Mouse (Mus musculus) limb, embryonic 11.5 days (tissue): ENCODE results near the gene Pard3b. TPM values are rescaled to one million over a fixed set of nuclear protein-coding genes. Genes with fewer than 3 reads are reported as not detected.

ENCODE experiments used
- ATAC-seq: fragments of 200-750 bp; cut with Nextera tagmentation; 2 replicates; pipeline ENCODE4 v1.8.0; 2017; ENCODE audit warnings: low read depth; ENCODE audit not compliant: insufficient number of reproducible peaks, low FRiP score, low TSS enrichment
- DNase-seq: peaks from one replicate; pipeline ENCODE4 v3.0.0-alpha.2; 2015; ENCODE audit warnings: low spot score
- H3K27ac ChIP-seq: fragments of 300-500 bp; sonication (generic); replicated peaks from 2 replicates; pipeline ENCODE4 v1.5.1; 2014; ENCODE audit warnings: low read depth, mild to moderate bottlenecking, low read length
- H3K27me3 ChIP-seq: fragments of 300-500 bp; sonication (generic); 2 replicates; pipeline ENCODE4 v1.6.1; 2014; ENCODE audit warnings: mild to moderate bottlenecking, low read length, mixed read lengths; ENCODE audit not compliant: control insufficient read depth, insufficient read depth
- H3K36me3 ChIP-seq: fragments of 300-500 bp; sonication (generic); 2 replicates; pipeline ENCODE4 v1.6.1; 2014; ENCODE audit warnings: mild to moderate bottlenecking, low read length, moderate library complexity, mixed read lengths; ENCODE audit not compliant: control insufficient read depth, insufficient read depth
- H3K4me1 ChIP-seq: fragments of 300-500 bp; sonication (generic); 2 replicates; pipeline ENCODE4 v1.6.1; 2014; ENCODE audit warnings: low read length, mixed read lengths; ENCODE audit not compliant: control insufficient read depth, insufficient read depth
- H3K4me2 ChIP-seq: fragments of 300-500 bp; sonication (generic); 2 replicates; pipeline ENCODE4 v1.6.1; 2014; ENCODE audit warnings: low read depth, mild to moderate bottlenecking, moderate library complexity; ENCODE audit not compliant: severe bottlenecking
- H3K4me3 ChIP-seq: fragments of 300-500 bp; sonication (generic); 2 replicates; pipeline ENCODE4 v1.5.1; 2014; ENCODE audit warnings: low read depth, low read length
- H3K9ac ChIP-seq: fragments of 300-500 bp; sonication (generic); 2 replicates; pipeline ENCODE4 v1.6.1; 2014; ENCODE audit warnings: mild to moderate bottlenecking, low read length
- H3K9me3 ChIP-seq: fragments of 300-500 bp; sonication (generic); 2 replicates; pipeline ENCODE4 v1.6.1; 2016; ENCODE audit warnings: low read length; ENCODE audit not compliant: control insufficient read depth
- WGBS: fragments of 180-500 bp; shearing (Covaris S2); extraction: QIAGEN DNeasy Blood & Tissue Kit; methylation state at CpG from one replicate; pipeline ENCODE4 v1.1.7; 2014; 5-methylcytosine and 5-hydroxymethylcytosine counted together
- polyA plus RNA-seq: library from polyadenylated mRNA; unstranded; fragments of >200 nt; fragmentation: Nextera tagmentation; extraction: Ambion mirVana; gene quantifications from 2 replicates; pipeline ENCODE4 v1.2.1, GENCODE M21; 2014

The Pard3b gene
- polyA plus RNA-seq, 1 experiment from 2014 or later = 9.3 TPM

DNA sequence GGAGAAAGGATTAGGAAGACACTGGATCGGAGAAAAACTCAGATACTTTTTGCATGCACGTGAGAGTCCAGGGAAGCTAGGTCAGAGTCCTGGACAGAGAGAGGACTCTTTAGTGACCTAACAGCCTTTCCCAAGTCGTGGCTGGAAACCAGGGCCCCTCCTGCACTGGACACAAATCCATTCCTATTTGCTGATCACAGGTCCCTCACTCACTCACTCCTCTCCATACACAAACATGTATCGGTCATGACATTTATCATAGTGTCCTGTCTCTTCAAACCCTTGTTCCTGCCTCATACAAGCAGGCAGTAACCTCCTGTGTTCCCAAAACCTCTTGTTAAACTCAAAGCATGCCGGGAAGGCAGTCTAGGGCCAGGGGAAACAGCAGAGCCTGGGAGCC lies 1028.2 kb downstream of the Pard3b start:
- H3K4me2 ChIP-seq = no peak overlapping the region
- H3K9me3 ChIP-seq = no peaks in the 10 kb centered on the region
- DNase-seq = no peak
- H3K4me3 ChIP-seq = no peak overlapping the region
- no peak for ATAC-seq
- no peaks in the 10 kb centered on the region for H3K4me1 ChIP-seq
- no peak overlapping the region for H3K9ac ChIP-seq
- H3K27me3 ChIP-seq = no peaks in the 10 kb centered on the region
- no peak overlapping the region for H3K27ac ChIP-seq
- 78% methylated on average over 5 of the region's 5 CpGs for WGBS
- no peaks in the 10 kb centered on the region for H3K36me3 ChIP-seq

DNA sequence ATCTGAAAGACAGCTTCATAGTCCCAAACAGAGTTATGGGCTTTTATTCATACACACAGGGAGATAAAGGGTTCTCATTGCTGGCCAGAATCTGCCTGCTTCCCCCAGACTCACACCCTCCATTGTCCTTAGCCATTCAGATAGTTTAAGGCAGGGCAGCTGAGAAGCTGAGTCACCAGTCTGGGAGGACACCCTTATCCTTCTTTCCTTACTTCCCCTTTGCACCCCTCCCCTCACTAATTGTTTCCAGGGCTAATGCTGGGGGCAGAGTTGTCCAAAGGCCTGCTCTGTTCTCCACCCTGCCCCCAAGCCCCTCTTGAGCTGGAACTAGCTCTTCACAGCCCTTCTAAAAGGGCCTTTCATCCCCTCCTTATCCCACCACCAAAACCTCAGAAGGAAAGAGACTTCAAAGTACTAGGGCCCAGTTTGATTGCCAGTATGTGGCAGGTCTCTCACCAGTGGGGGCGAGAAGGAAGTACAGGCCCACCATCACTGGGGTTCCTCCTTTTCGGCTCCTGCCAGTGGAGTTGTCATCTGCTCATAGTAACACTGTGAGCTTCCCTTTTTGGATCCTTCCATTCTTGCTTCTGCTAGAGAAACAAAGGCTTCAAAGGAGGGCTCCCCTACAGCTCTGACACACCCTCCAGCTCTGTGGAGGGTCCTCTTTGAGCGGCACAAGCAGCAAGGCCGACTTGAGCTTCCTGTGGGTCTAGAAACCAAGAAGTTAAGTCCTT lies 1040.2 kb downstream of the Pard3b start:
- Histone ChIP-seq H3K9me3 (no peaks in the 10 kb centered on the region), H3K36me3 (no peaks in the 10 kb centered on the region), H3K27me3 (no peaks in the 10 kb centered on the region), H3K4me3 (no peak overlapping the region), H3K27ac (no peak overlapping the region), H3K9ac (no peak overlapping the region), H3K4me2 (no peak overlapping the region), H3K4me1 (0 out of 2 replicates have a peak, but pooled peaks cover 3% of the 10 kb centered on the region)
- WGBS = 49% methylated on average over 4 of the region's 4 CpGs
- DNase-seq (no peak), ATAC-seq (no peak)

DNA sequence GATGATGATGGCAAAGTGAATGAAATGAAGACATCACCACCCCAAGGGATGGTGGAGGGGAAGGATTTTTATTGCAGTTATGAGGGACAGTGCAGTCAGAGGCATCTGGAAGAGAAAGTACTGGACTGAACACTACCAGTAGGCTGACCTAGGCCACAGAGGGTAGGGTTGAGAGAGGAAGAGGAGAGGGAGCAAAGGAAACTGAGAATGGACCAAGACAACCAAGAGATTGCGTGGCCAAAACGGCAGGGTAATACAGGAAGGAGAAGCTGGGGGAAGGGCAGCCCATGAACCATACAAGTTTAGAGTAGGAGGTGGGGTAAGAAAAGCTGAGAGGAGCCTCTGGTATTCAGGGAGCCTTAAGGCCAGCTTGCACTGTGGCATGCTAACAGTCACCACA lies 1040.8 kb downstream of the Pard3b start:
- 86% methylated on average over 2 of the region's 2 CpGs for WGBS
- Histone ChIP-seq H3K4me3 (no peak overlapping the region), H3K9me3 (no peaks in the 10 kb centered on the region), H3K27ac (no peak overlapping the region), H3K4me1 (0 out of 2 replicates have a peak, but pooled peaks cover 3% of the 10 kb centered on the region), H3K36me3 (no peaks in the 10 kb centered on the region), H3K9ac (no peak overlapping the region), H3K27me3 (no peaks in the 10 kb centered on the region), H3K4me2 (no peak overlapping the region)
- no peak for DNase-seq
- no peak for ATAC-seq

GRCm38 (mm10) chr1:62682456-62683385 lies 1044.1 kb downstream of the Pard3b start:
- Histone ChIP-seq H3K36me3 (no peaks in the 10 kb centered on the region), H3K4me1 (0 out of 2 replicates have a peak, but pooled peaks cover 3% of the 10 kb centered on the region), H3K27ac (no peak overlapping the region), H3K9me3 (no peaks in the 10 kb centered on the region), H3K4me3 (no peak overlapping the region), H3K9ac (no peak overlapping the region), H3K4me2 (no peak overlapping the region), H3K27me3 (no peaks in the 10 kb centered on the region)
- no peak for ATAC-seq
- no peak for DNase-seq
- 54% methylated on average over 21 of the region's 21 CpGs for whole genome bisulfite sequencing

DNA sequence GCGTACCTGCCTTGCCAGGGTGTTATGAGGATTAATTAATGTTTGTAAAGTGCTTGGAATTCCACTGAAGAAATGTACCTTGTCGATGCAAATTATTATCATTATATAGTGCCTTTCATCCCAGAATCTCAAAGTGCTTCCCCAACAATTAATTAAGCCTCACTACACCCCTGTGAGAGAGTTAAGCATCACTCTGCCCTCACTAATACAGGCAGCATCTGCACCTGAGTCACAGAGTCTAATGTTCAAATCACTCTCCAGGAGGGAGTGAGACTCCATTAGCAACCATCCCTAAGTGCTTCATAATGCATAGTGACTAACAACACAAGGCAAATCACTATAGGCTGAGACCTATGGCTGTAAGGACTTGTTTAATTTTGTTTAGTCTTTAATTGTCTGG lies 1044.9 kb downstream of the Pard3b start:
- H3K4me1 ChIP-seq = 0 out of 2 replicates have a peak, but pooled peaks cover 3% of the 10 kb centered on the region
- no peaks in the 10 kb centered on the region for H3K27me3 ChIP-seq
- DNase-seq (no peak), ATAC-seq (no peak)
- no peak overlapping the region for H3K27ac ChIP-seq
- 87% methylated on average over 2 of the region's 2 CpGs for WGBS
- H3K4me2 ChIP-seq = no peak overlapping the region
- no peaks in the 10 kb centered on the region for H3K36me3 ChIP-seq
- no peaks in the 10 kb centered on the region for H3K9me3 ChIP-seq
- H3K4me3 ChIP-seq = no peak overlapping the region
- H3K9ac ChIP-seq = no peak overlapping the region

DNA sequence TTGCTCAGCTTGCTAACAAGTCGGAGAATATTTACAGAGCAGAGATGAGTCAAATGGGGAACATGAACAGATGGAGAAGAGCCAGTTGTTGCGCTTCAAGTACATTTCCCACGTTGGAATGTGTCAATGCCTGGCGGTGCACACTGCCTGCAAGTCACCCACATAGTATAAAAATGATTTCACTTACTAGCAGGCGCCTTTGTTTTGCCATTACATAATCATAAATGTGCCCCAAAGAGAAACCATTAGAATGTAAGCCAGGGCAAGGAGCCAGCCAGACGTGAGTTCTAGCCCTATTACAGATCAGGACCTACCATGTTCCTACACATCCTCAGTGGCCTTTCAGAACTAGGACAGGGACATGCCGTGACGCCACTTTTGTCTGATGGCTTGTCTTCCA lies 1048.9 kb downstream of the Pard3b start:
- Histone ChIP-seq H3K4me3 (no peak overlapping the region), H3K27ac (no peak overlapping the region)
- ATAC-seq = no peak

DNA sequence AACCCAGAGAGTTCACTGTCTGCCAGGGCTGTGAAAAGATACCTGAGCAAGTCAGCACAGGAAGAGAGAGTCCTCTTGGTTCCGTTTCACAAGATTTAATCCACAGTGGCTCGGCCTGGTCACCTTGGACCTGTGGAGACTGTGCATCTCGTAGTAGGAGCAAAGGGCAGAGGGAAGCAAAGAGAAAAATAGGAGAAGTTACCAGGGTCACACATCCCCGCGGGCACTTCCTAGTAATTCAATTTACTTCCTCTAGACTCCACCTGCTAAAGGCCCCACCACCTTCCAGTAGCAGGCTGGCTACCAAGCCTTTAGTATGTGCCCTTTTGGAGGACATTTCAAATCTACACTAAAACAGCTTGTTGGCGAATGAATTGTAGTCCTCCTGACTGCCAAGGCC lies 1052.6 kb downstream of the Pard3b start:
- Histone ChIP-seq H3K4me1 (peaks cover 4% of the 10 kb centered on the region; the same call in 1 of the 2 replicates), H3K27me3 (no peaks in the 10 kb centered on the region), H3K9me3 (no peaks in the 10 kb centered on the region), H3K27ac (no peak overlapping the region), H3K36me3 (no peaks in the 10 kb centered on the region), H3K4me2 (no peak overlapping the region), H3K4me3 (no peak overlapping the region), H3K9ac (no peak overlapping the region)
- WGBS = 84% methylated on average over 6 of the region's 6 CpGs
- DNase-seq (no peak), ATAC-seq (no peak)

More for the DNA sequence above, 1048.9 kb downstream of the Pard3b start:
- Histone ChIP-seq H3K4me1 (0 out of 2 replicates have a peak, but pooled peaks cover 1% of the 10 kb centered on the region), H3K9ac (no peak overlapping the region), H3K9me3 (no peaks in the 10 kb centered on the region), H3K36me3 (no peaks in the 10 kb centered on the region), H3K27me3 (no peaks in the 10 kb centered on the region), H3K4me2 (no peak overlapping the region)
- no peak for DNase-seq
- WGBS = 92% methylated on average over 8 of the region's 8 CpGs
